Mouse (Mus musculus): Measurements from ENCODE around the gene Hrct1. TPM values are rescaled to one million over a fixed set of nuclear protein-coding genes. Genes with fewer than 3 reads are reported as not detected.

Hrct1 gene
- total and polyA plus RNA-seq, 2 experiments from 2014 or later, result 1.0 to 1.7 TPM

- H3K27ac ChIP-seq (ENCODE audit: low read depth, low read length), result no peak overlapping the region
- no peak overlapping the region for H3K4me2 ChIP-seq (ENCODE audit: low read depth)
- H3K9ac ChIP-seq, result no peak overlapping the region
- no peaks in the 10 kb centered on the region for H3K36me3 ChIP-seq (ENCODE audit: insufficient read depth)
- ATAC-seq (no peak), DNase-seq (no peak)
- no peaks in the 10 kb centered on the region for H3K27me3 ChIP-seq (ENCODE audit: insufficient read depth, low read length)
- H3K9me3 ChIP-seq (ENCODE audit: low read length), result no peaks in the 10 kb centered on the region
- no peaks in the 10 kb centered on the region for H3K4me1 ChIP-seq (ENCODE audit: insufficient read depth)
- no peak overlapping the region for H3K4me3 ChIP-seq (ENCODE audit: low read depth, low read length)
- no peak for TF ChIP-seq CTCF (IDR thresholded peaks at IDR 0.05; ENCODE audit: low read depth)
- 72% methylated on average over 7 of the region's 7 CpGs for WGBS
Observed at GRCm38 (mm10) chr4:43727718-43728575, 959 bp downstream of the Hrct1 start.

GRCm38 (mm10) chr4:43728576-43728954 lies 1.6 kb downstream of the Hrct1 start:
- no peak overlapping the region for H3K27ac ChIP-seq (ENCODE audit: low read depth, low read length)
- H3K9ac ChIP-seq, result no peak overlapping the region
- TF ChIP-seq CTCF (IDR thresholded peaks at IDR 0.05; ENCODE audit: low read depth), result no peak
- WGBS, result 55% methylated on average over 5 of the region's 5 CpGs
- no peak overlapping the region for H3K4me3 ChIP-seq (ENCODE audit: low read depth, low read length)
- no peaks in the 10 kb centered on the region for H3K36me3 ChIP-seq (ENCODE audit: insufficient read depth)
- H3K4me2 ChIP-seq (ENCODE audit: low read depth), result no peak overlapping the region
- ATAC-seq, result no peak
- no peak for DNase-seq
- H3K27me3 ChIP-seq (ENCODE audit: insufficient read depth, low read length), result no peaks in the 10 kb centered on the region
- H3K4me1 ChIP-seq (ENCODE audit: insufficient read depth), result no peaks in the 10 kb centered on the region
- no peaks in the 10 kb centered on the region for H3K9me3 ChIP-seq (ENCODE audit: low read length)

GRCm38 (mm10) chr4:43729126-43729525 lies 2.1 kb downstream of the Hrct1 start:
- ATAC-seq, result no peak
- H3K27ac ChIP-seq (ENCODE audit: low read depth, low read length), result no peak overlapping the region
- no peak for TF ChIP-seq CTCF (IDR thresholded peaks at IDR 0.05; ENCODE audit: low read depth)
- DNase-seq, result no peak
- H3K9me3 ChIP-seq (ENCODE audit: low read length), result no peaks in the 10 kb centered on the region
- H3K4me1 ChIP-seq (ENCODE audit: insufficient read depth), result no peaks in the 10 kb centered on the region
- H3K27me3 ChIP-seq (ENCODE audit: insufficient read depth, low read length), result no peaks in the 10 kb centered on the region
- H3K4me2 ChIP-seq (ENCODE audit: low read depth), result no peak overlapping the region
- H3K36me3 ChIP-seq (ENCODE audit: insufficient read depth), result no peaks in the 10 kb centered on the region
- H3K9ac ChIP-seq, result no peak overlapping the region
- no peak overlapping the region for H3K4me3 ChIP-seq (ENCODE audit: low read depth, low read length)
- WGBS, result 71% methylated on average over 3 of the region's 3 CpGs

GRCm38 (mm10) chr4:43729794-43730550 lies 3.0 kb downstream of the Hrct1 start, which contains the start of gene Spaar:
Gene Spaar, plus strand, starts transcription at chr4:43730034.
- H3K27ac ChIP-seq (ENCODE audit: low read depth, low read length), result no peak within 1 kb of the TSS
- no peaks in the 10 kb centered on the region for H3K27me3 ChIP-seq (ENCODE audit: insufficient read depth, low read length)
- H3K9me3 ChIP-seq (ENCODE audit: low read length), result no peaks in the 10 kb centered on the region
- ATAC-seq, result no peak
- H3K4me1 ChIP-seq (ENCODE audit: insufficient read depth), result no peaks in the 10 kb centered on the region
- no peaks in the 10 kb centered on the region for H3K36me3 ChIP-seq (ENCODE audit: insufficient read depth)
- no peak for DNase-seq
- no peak for TF ChIP-seq CTCF (IDR thresholded peaks at IDR 0.05; ENCODE audit: low read depth)
- H3K4me3 ChIP-seq (ENCODE audit: low read depth, low read length), result no peak within 1 kb of the TSS
- WGBS, result 74% methylated on average over 14 of the region's 14 CpGs
- no peak within 1 kb of the TSS for H3K9ac ChIP-seq
- H3K4me2 ChIP-seq (ENCODE audit: low read depth), result no peak within 1 kb of the TSS

- DNase-seq (no peak), ATAC-seq (no peak)
- Histone ChIP-seq H3K4me1 (ENCODE audit: insufficient read depth) (no peaks in the 10 kb centered on the region), H3K9ac (no peak overlapping the region), H3K4me2 (ENCODE audit: low read depth) (no peak overlapping the region), H3K27me3 (ENCODE audit: insufficient read depth, low read length) (no peaks in the 10 kb centered on the region), H3K9me3 (ENCODE audit: low read length) (no peaks in the 10 kb centered on the region), H3K4me3 (ENCODE audit: low read depth, low read length) (no peak overlapping the region), H3K36me3 (ENCODE audit: insufficient read depth) (no peaks in the 10 kb centered on the region), H3K27ac (ENCODE audit: low read depth, low read length) (no peak overlapping the region)
- WGBS, result 76% methylated on average over 21 of the region's 21 CpGs
- no peak for TF ChIP-seq CTCF (IDR thresholded peaks at IDR 0.05; ENCODE audit: low read depth)
Observed at GRCm38 (mm10) chr4:43730750-43731297, 3.8 kb downstream of the Hrct1 start.

- ATAC-seq (no peak), DNase-seq (no peak)
- 25% methylated on average over 1 of the region's 1 CpGs for WGBS
- no peak overlapping the region for H3K27ac ChIP-seq (ENCODE audit: low read depth, low read length)
- no peak overlapping the region for H3K4me3 ChIP-seq (ENCODE audit: low read depth, low read length)
- H3K27me3 ChIP-seq (ENCODE audit: insufficient read depth, low read length), result no peaks in the 10 kb centered on the region
- H3K4me2 ChIP-seq (ENCODE audit: low read depth), result no peak overlapping the region
- no peak overlapping the region for H3K9ac ChIP-seq
- no peaks in the 10 kb centered on the region for H3K9me3 ChIP-seq (ENCODE audit: low read length)
- no peaks in the 10 kb centered on the region for H3K4me1 ChIP-seq (ENCODE audit: insufficient read depth)
- H3K36me3 ChIP-seq (ENCODE audit: insufficient read depth), result no peaks in the 10 kb centered on the region
- no peak for TF ChIP-seq CTCF (IDR thresholded peaks at IDR 0.05; ENCODE audit: low read depth)
Observed at GRCm38 (mm10) chr4:43732171-43732570, 5.2 kb downstream of the Hrct1 start.

GRCm38 (mm10) chr4:43733186-43733585 lies 6.2 kb downstream of the Hrct1 start:
- ATAC-seq, result no peak
- Histone ChIP-seq H3K9me3 (ENCODE audit: low read length) (no peaks in the 10 kb centered on the region), H3K36me3 (ENCODE audit: insufficient read depth) (no peaks in the 10 kb centered on the region), H3K4me1 (ENCODE audit: insufficient read depth) (no peaks in the 10 kb centered on the region), H3K4me3 (ENCODE audit: low read depth, low read length) (no peak overlapping the region), H3K27me3 (ENCODE audit: insufficient read depth, low read length) (no peaks in the 10 kb centered on the region), H3K9ac (no peak overlapping the region), H3K4me2 (ENCODE audit: low read depth) (no peak overlapping the region), H3K27ac (ENCODE audit: low read depth, low read length) (no peak overlapping the region)
- DNase-seq, result no peak
- WGBS, result 87% methylated on average over 5 of the region's 5 CpGs
- TF ChIP-seq CTCF (IDR thresholded peaks at IDR 0.05; ENCODE audit: low read depth), result no peak
